Mouse (Mus musculus) heart, adult 8-10 months (tissue): ENCODE measurements around the gene Dtx4. TPM values are rescaled to one million over a fixed set of nuclear protein-coding genes. Genes with fewer than 3 reads are reported as not detected.

Experiments used
- DNase-seq: peaks from one replicate; pipeline ENCODE4 v3.0.0; 2022; ENCODE audit warnings: low spot score
- total RNA-seq, 4 experiments: library from RNA; stranded (reverse); gene quantifications; 2 replicates each; pipeline ENCODE4 v1.2.4; 2022

Gene Dtx4
- total RNA-seq, 4 experiments from 2014 or later, result 4.1 to 5.4 (median 4.7) TPM

GRCm38 (mm10) chr19:12418312-12418711, 82.9 kb downstream of the Dtx4 start:
- DNase-seq, result no peak

GRCm38 (mm10) chr19:12417361-12417760, 83.9 kb downstream of the Dtx4 start, which contains the start of gene Olfr1441:
Gene Olfr1441, plus strand, starts transcription at chr19:12417433.
- no peak for DNase-seq

Other genes starting within 250 kb of the Dtx4 start
- not detected for gene Olfr235, start 240.4 kb downstream of the Dtx4 start, total RNA-seq
- gene Olfr1434, start 221.6 kb downstream of the Dtx4 start, total RNA-seq, result not detected
- not detected for gene Olfr1436, start 202.3 kb downstream of the Dtx4 start, total RNA-seq
- gene Olfr1437, start 176.4 kb downstream of the Dtx4 start, total RNA-seq, result not detected
- not detected for gene Olfr1438-ps1, start 165.5 kb downstream of the Dtx4 start, total RNA-seq
- gene Olfr1440, start 114.2 kb downstream of the Dtx4 start, total RNA-seq, result not detected
- not detected for gene Olfr1441, start 84.0 kb downstream of the Dtx4 start, total RNA-seq
- gene Pfpl, start 73.5 kb downstream of the Dtx4 start, total RNA-seq, result not detected
- gene Mpeg1, start 40.7 kb downstream of the Dtx4 start, total RNA-seq, result 10 to 100 TPM in 1 of 4 experiments, 1 to 10 TPM in 3; 5.5 to 14.8 (median 6.2) TPM
- 1 to 10 TPM; 2.6 to 6.7 (median 3.8) TPM for gene Fam111a, start 44.3 kb upstream of the Dtx4 start, total RNA-seq
- not detected for gene Gm4952, start 98.5 kb upstream of the Dtx4 start, total RNA-seq
- gene Glyat, start 131.9 kb upstream of the Dtx4 start, total RNA-seq, result not detected
- gene Olfr1442, start 169.0 kb upstream of the Dtx4 start, total RNA-seq, result not detected
- gene Olfr1443, start 176.7 kb upstream of the Dtx4 start, total RNA-seq, result not detected
- not detected for gene Keg1, start 194.3 kb upstream of the Dtx4 start, total RNA-seq